Mouse (Mus musculus) lung, embryonic 15.5 days (tissue): ENCODE results near the gene Tfcp2. TPM values are rescaled to one million over a fixed set of nuclear protein-coding genes. Genes with fewer than 3 reads are reported as not detected.
"Not testable (repeated sequence)": the region's sequence is repeated elsewhere in the genome, so short reads cannot be mapped to it uniquely, and the experiment has no call there.

ENCODE experiments used
- ATAC-seq: fragments of 200-750 bp; cut with Nextera tagmentation; 2 replicates; pipeline ENCODE4 v1.8.0; 2017; ENCODE audit warnings: moderate number of reproducible peaks, borderline replicate concordance; ENCODE audit not compliant: low FRiP score, low TSS enrichment; ENCODE audit errors: extremely low read depth
- H3K27ac ChIP-seq: fragments of 300-500 bp; sonication (generic); 2 replicates; pipeline ENCODE4 v1.5.1; 2015; ENCODE audit warnings: moderate library complexity, mild to moderate bottlenecking, inconsistent platforms
- H3K27me3 ChIP-seq: fragments of 300-500 bp; sonication (generic); 2 replicates; pipeline ENCODE4 v1.6.1; 2015; ENCODE audit warnings: inconsistent platforms
- H3K36me3 ChIP-seq: fragments of 300-500 bp; sonication (generic); 2 replicates; pipeline ENCODE4 v1.6.1; 2015; ENCODE audit warnings: inconsistent platforms
- H3K4me1 ChIP-seq: fragments of 300-500 bp; sonication (generic); 2 replicates; pipeline ENCODE4 v1.6.1; 2015; ENCODE audit warnings: inconsistent platforms
- H3K4me2 ChIP-seq: fragments of 300-500 bp; sonication (generic); 2 replicates; pipeline ENCODE4 v1.6.1; 2015; ENCODE audit warnings: inconsistent platforms, mild to moderate bottlenecking, moderate library complexity
- H3K4me3 ChIP-seq: fragments of 300-500 bp; sonication (generic); 2 replicates; pipeline ENCODE4 v1.5.1; 2015; ENCODE audit warnings: mild to moderate bottlenecking, inconsistent platforms
- H3K9ac ChIP-seq: fragments of 300-500 bp; sonication (generic); 2 replicates; pipeline ENCODE4 v1.6.1; 2015; ENCODE audit warnings: inconsistent platforms
- H3K9me3 ChIP-seq: fragments of 300-500 bp; sonication (generic); 2 replicates; pipeline ENCODE4 v1.6.1; 2016; ENCODE audit warnings: inconsistent platforms
- WGBS: fragments of 180-500 bp; shearing (Covaris S2); methylation state at CpG from one replicate; pipeline ENCODE4 v1.1.7; 2015; 5-methylcytosine and 5-hydroxymethylcytosine counted together
- polyA plus RNA-seq: library from polyadenylated mRNA; unstranded; fragments of >200 nt; fragmentation: Nextera tagmentation; extraction: Ambion mirVana; gene quantifications from 2 replicates; pipeline ENCODE4 v1.2.1, GENCODE M21; 2015

Tfcp2 gene
- polyA plus RNA-seq, 1 experiment from 2014 or later = 27.3 TPM

DNA sequence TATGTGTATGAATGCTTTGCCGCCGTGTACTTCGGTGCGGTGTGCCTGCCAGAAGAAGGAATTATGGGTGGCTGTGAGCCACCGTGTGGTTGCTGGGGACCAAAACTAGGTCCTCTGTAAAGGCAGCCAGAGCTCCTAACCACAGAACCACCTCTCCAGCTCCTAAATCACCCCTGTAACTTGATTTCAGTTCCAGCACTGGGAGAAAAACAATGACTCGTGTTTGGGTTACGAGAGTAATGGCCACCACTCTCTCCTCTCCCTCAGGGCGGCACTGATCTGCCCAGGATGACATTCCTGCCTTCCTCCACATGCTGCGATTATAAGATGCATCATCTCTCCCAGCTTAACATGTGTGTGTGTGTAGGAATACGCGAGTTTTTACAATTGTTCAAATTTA, 41.7 kb downstream of the Tfcp2 start:
- H3K36me3 ChIP-seq = peaks cover 60% of the 10 kb centered on the region
- H3K9me3 ChIP-seq = no peaks in the 10 kb centered on the region
- H3K27ac ChIP-seq = no peak overlapping the region
- H3K9ac ChIP-seq = no peak overlapping the region
- no peak overlapping the region for H3K4me2 ChIP-seq
- ATAC-seq = no peak
- H3K4me3 ChIP-seq = no peak overlapping the region
- no peaks in the 10 kb centered on the region for H3K27me3 ChIP-seq
- 90% methylated on average over 11 of the region's 11 CpGs for WGBS
- no peaks in the 10 kb centered on the region for H3K4me1 ChIP-seq

DNA sequence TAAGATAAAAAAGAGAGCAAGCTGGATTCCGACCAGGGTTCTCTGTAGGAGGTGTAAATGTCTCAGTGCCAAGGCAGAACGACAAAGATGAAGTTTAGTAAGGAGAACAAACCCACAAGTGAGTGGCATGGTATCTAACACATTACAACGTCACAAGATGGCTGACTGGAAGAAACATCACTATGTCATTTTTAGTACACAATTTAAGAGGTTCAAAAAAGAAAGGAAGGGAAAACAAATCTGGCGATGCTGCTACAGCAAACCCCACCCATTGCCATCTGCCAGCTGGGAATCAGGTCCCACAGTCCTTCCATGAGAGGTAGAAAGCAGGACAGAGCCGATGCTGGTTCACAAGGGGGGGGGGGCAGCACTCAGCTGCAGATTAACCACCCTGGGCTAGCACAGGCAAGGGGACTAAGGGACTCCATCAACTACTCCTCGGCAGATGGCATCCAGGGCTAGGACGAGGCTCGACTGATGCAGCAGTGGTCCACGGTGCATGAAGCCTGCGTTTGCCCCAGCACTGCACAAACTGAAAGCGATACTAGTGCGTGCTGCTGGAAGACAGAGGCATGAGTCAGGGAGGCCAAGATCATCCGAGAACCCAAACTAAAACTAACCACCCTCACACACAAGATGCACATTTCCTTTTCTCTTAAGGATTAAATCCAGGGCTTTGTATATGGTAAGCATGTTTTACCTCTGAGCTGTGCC, 43.2 kb downstream of the Tfcp2 start:
- H3K4me3 ChIP-seq = no peak overlapping the region
- no peak overlapping the region for H3K4me2 ChIP-seq
- no peaks in the 10 kb centered on the region for H3K4me1 ChIP-seq
- no peaks in the 10 kb centered on the region for H3K27me3 ChIP-seq
- H3K9me3 ChIP-seq = no peaks in the 10 kb centered on the region
- no peak overlapping the region for H3K27ac ChIP-seq
- H3K36me3 ChIP-seq = peaks cover 59% of the 10 kb centered on the region
- no peak overlapping the region for H3K9ac ChIP-seq
- WGBS = 89% methylated on average over 13 of the region's 13 CpGs
- no peak for ATAC-seq

DNA sequence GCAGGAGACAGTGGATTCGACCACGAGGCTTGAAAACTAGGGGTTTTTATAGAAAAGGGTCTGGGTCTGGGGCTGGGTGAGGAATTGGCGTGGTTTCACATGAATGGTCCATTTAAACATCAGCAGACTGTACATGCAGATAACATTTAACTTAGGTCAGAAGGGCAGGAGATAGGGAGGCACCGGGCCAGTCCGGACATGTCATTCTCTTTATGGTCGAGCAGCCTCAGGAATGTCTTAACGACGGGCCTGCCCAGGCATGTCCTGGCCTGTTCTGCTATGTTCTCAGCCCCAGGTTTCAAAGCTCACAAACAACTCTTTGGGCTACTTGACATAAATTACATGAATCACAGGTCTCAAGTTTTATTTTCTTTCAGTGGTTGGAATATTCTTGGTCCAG, 52.3 kb downstream of the Tfcp2 start:
- H3K9ac ChIP-seq, H3K4me1 ChIP-seq, H3K4me3 ChIP-seq, H3K4me2 ChIP-seq, H3K27ac ChIP-seq, H3K9me3 ChIP-seq, H3K36me3 ChIP-seq, H3K27me3 ChIP-seq, ATAC-seq: not testable (repeated sequence)
- WGBS = 81% methylated on average over 8 of the region's 8 CpGs

DNA sequence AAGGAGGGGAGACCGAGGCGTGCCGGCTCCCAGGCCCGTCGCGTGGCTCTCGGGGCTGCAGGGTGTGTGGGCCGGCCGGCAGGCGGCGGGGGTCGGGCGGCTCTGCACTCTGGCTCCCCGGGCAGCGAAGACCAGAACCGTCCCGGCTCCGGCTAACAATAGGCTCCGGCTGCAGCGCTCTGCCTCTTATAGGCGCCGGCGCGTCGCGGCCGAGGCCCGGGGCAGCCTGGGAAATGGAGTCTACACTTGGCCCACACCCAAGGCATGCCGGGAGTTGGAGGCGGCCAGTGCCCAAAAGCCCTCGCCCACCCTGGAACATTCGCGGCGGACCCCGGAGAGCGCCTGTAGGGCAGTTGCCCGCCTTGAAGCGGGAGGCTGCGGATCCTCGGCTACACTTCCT, 56.7 kb downstream of the Tfcp2 start, which contains the start of gene Csrnp2:
Gene Csrnp2 (minus strand): TSS at position 387 of the 400 bp plus-strand sequence.
- Histone ChIP-seq H3K4me2 (peak within 1 kb of the TSS; percentile 87), H3K4me3 (peak within 1 kb of the TSS; percentile 77), H3K36me3 (no peaks in the 10 kb centered on the region), H3K4me1 (peaks cover 42% of the 10 kb centered on the region), H3K9ac (peak within 1 kb of the TSS; percentile 89), H3K27ac (peak within 1 kb of the TSS; percentile 89), H3K27me3 (no peaks in the 10 kb centered on the region), H3K9me3 (no peaks in the 10 kb centered on the region)
- 0% methylated on average over 40 of the region's 40 CpGs for WGBS
- peak; percentile 96 for ATAC-seq

DNA sequence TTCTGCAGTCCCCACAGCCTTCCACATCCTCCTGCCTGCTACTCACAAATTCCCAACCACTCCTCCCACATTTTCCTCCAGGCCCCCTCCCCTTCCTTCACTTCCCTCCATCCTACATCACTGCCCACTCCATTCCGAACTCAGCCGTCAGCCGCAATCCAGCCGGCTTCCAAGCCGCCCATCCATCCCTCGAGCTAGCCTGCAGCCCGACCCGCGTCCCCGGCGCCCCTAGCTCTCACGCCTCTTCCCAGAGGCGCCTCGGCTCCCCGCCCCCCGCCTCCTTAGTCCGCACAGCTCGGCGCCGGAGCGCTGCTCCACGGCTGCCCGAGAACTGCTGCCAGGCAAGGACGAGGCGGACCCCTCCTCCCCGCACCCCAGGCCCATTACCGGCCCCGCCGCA, 57.2 kb downstream of the Tfcp2 start:
- H3K4me3 ChIP-seq = peak overlapping the region; percentile 77
- WGBS = 1% methylated on average over 29 of the region's 29 CpGs
- ATAC-seq = peak; percentile 84
- H3K9ac ChIP-seq = peak overlapping the region; percentile 89
- H3K36me3 ChIP-seq = no peaks in the 10 kb centered on the region
- H3K4me1 ChIP-seq = peaks cover 46% of the 10 kb centered on the region
- peak overlapping the region; percentile 87 for H3K4me2 ChIP-seq
- no peaks in the 10 kb centered on the region for H3K9me3 ChIP-seq
- H3K27ac ChIP-seq = peak overlapping the region; percentile 89
- H3K27me3 ChIP-seq = no peaks in the 10 kb centered on the region

DNA sequence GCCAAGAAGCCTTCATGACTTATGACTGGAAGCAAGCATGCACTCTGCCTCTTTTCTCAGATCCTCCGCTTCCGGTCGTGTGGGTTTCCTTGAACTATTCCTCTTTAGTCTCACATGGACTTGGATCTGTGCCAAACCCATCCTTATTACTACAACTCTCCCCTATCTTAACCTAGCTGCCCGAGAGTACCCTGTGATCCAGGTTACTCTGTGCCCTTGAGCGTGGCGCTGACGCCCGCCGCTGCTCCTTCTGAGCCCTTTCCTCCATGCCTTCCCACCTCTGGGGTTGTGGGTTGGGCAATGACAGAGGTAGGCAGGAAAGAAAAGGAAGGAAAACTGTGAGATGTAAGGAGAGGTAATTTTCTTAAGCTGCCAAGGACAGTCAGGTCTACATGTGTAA, 59.8 kb downstream of the Tfcp2 start:
- Histone ChIP-seq H3K9me3 (no peaks in the 10 kb centered on the region), H3K4me1 (peaks cover 48% of the 10 kb centered on the region), H3K4me2 (no peak overlapping the region), H3K27ac (no peak overlapping the region), H3K36me3 (0 out of 2 replicates have a peak, but pooled peaks cover 7% of the 10 kb centered on the region), H3K4me3 (no peak overlapping the region), H3K9ac (no peak overlapping the region), H3K27me3 (no peaks in the 10 kb centered on the region)
- 43% methylated on average over 9 of the region's 9 CpGs for WGBS
- no peak for ATAC-seq

DNA sequence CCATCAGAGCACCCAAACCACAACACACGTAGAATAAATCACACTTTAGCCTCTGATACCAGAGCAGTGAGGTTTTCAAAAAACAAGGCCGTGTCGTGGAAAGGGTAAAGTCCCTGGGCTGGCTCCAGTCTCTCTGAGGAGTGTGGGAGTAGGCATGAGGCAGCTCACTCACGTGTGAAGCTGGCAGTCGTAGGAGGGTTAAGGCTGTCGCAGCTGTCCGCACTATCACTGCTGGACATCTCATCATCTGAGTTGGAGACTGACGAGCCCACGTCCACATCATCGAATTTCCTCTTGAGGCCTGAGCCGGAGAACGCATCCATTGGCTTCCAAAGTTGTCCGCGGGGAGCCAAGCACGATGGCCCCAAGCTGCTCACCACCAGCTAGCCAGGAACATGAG, 62.5 kb downstream of the Tfcp2 start:
- Histone ChIP-seq H3K9ac (no peak overlapping the region), H3K36me3 (peaks cover 27% of the 10 kb centered on the region), H3K4me2 (no peak overlapping the region), H3K27me3 (no peaks in the 10 kb centered on the region), H3K9me3 (no peaks in the 10 kb centered on the region), H3K27ac (no peak overlapping the region), H3K4me1 (peaks cover 60% of the 10 kb centered on the region), H3K4me3 (no peak overlapping the region)
- no peak for ATAC-seq
- 79% methylated on average over 15 of the region's 15 CpGs for WGBS

DNA sequence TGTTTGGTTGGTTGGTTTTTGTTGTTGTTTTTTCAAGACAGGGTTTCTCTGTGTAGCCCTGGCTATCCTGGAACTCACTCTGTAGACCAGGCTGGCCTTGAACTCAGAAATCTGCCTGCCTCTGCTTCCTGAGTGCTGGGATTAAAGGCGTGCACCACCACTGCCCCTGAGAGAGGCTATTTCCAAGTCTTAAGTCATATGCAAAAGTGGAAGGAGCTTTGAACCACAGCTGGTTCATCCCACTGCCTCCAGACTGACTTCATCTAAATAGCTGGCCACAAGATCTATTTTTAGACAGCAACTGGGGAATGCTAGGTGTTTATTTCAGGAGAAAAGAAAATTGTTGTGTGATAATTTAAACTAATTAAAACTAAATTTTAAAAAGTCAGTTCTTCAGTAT, 63.5 kb downstream of the Tfcp2 start:
- not testable (repeated sequence) for H3K27me3 ChIP-seq, H3K4me3 ChIP-seq, H3K4me2 ChIP-seq, H3K27ac ChIP-seq, ATAC-seq, H3K9ac ChIP-seq, H3K9me3 ChIP-seq
- H3K4me1 ChIP-seq = peaks cover 51% of the 10 kb centered on the region
- 85% methylated on average over 1 of the region's 1 CpGs for WGBS
- peaks cover 36% of the 10 kb centered on the region for H3K36me3 ChIP-seq

DNA sequence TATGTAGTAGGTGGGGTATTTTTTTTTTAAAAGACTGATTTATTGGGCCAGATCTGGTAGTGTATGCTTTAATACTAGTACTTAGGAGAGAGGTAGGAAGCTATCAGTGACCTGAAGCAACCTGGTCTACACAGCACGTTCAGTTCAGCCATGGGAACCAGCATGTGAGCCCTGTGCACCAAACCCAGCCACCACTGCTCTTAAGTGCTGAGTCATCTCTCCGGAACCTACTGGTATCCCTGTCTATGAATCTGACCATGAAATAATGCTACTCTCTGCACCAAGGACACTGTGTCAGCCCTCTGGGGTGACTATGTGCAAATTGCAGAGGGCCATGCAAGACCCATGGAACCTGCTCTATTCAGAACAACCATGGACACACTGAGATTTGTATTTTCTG, 64.8 kb downstream of the Tfcp2 start:
- Histone ChIP-seq H3K27me3 (no peaks in the 10 kb centered on the region), H3K27ac (peak overlapping the region; percentile 54; the same call in 1 of the 2 replicates), H3K4me1 (peaks cover 38% of the 10 kb centered on the region), H3K36me3 (peaks cover 47% of the 10 kb centered on the region), H3K4me2 (no peak overlapping the region), H3K9me3 (no peaks in the 10 kb centered on the region), H3K4me3 (no peak overlapping the region), H3K9ac (no peak overlapping the region)
- 68% methylated on average over 2 of the region's 2 CpGs for WGBS
- ATAC-seq = no peak

DNA sequence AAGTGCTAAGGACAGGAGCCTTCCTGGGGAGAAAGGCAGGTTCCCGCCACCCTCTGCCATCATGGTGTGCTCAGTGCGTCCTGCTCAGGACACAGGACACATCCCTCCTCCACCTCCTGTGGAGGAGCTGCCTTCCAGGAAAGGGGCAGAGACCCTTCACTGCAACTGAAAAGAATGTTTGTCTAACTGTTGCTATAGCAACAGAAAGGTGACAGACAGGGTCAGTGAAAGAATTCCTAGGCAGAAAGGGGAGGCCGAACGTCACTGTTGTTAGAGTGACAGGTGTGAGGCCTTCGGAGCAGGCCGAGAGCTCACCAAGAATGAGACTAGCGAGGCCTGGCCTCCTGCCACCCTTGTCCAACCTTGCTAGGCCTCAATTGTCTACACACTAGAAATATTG, 65.4 kb downstream of the Tfcp2 start:
- Histone ChIP-seq H3K4me1 (peaks cover 32% of the 10 kb centered on the region), H3K4me2 (no peak overlapping the region), H3K27ac (peak overlapping the region; percentile 54; the same call in 1 of the 2 replicates), H3K9ac (no peak overlapping the region), H3K4me3 (no peak overlapping the region), H3K27me3 (no peaks in the 10 kb centered on the region), H3K36me3 (peaks cover 53% of the 10 kb centered on the region), H3K9me3 (no peaks in the 10 kb centered on the region)
- 27% methylated on average over 7 of the region's 7 CpGs for WGBS
- peak; percentile 51; the same call in 1 of the 2 replicates for ATAC-seq

DNA sequence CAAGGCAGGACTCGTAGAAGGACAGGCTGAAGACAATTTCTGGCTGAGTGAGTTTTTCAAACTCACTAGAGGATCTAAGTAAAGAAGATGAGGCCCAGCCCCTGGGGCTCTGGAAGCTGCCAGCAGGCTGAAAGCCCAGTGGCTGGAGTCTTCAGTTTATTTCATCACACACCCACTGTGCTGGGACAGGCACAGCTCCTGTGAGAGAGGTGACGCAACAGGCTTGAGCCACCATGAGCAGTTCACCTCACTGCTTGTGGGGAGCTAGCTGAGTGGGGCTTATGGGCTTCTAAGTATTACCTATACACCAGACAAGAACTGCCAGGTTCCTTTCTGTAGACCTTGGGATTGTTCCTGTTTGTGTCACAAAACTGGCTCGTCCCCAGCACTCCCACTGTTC, 66.2 kb downstream of the Tfcp2 start:
- no peak overlapping the region for H3K27ac ChIP-seq
- no peaks in the 10 kb centered on the region for H3K9me3 ChIP-seq
- ATAC-seq = no peak
- H3K4me1 ChIP-seq = peaks cover 28% of the 10 kb centered on the region
- no peak overlapping the region for H3K9ac ChIP-seq
- no peak overlapping the region for H3K4me2 ChIP-seq
- H3K36me3 ChIP-seq = peaks cover 62% of the 10 kb centered on the region
- WGBS = 75% methylated on average over 3 of the region's 3 CpGs
- H3K27me3 ChIP-seq = no peaks in the 10 kb centered on the region
- H3K4me3 ChIP-seq = no peak overlapping the region

DNA sequence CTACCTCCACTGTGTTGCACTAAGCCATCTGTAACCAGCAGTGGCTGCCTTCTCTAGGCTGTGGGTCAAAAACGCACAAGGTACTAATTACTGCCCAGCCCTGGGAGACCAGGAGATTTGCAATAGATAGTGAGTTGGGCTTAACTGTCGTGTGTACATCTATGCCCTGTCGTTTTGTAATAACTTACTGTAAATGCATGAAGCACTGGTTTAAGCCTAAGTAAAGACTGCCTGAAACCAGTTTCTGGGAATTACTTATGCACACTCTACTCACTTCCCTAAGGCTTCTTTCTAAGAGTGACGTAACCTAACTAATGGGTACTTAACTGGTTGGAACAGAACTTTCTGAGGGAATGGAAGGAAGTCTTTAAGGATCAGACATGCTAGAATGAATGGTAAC, 72.9 kb downstream of the Tfcp2 start:
- Histone ChIP-seq H3K27me3 (no peaks in the 10 kb centered on the region), H3K27ac (no peak overlapping the region), H3K4me1 (no peaks in the 10 kb centered on the region), H3K9ac (no peak overlapping the region), H3K36me3 (peaks cover 91% of the 10 kb centered on the region), H3K4me3 (no peak overlapping the region), H3K9me3 (no peaks in the 10 kb centered on the region), H3K4me2 (no peak overlapping the region)
- 77% methylated on average over 4 of the region's 4 CpGs for WGBS
- ATAC-seq = no peak
